ENCODE assay signal across 16 mouse cellular contexts in the genomic region with DNA sequence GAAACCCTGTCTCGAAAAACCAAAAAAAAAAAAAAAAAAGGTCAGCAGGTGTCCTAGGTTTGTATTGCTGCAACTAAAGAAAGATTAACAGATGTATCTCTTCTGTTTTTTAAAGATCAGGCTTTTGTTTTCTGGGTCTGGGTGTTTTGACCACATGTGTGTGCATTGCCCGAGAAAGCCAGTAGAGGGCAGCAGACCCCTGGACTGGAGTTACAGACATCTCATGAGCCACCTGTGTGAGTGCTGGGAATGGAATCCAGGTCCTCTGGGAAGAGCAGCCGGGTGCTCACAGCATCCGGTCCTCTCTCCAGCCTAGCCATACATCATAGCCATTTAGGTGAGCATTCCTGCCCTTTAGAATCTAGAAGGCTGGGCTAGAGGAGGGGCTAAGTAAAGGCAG. TPM values are rescaled to one million over a fixed set of nuclear protein-coding genes. Genes with fewer than 3 reads are reported as not detected.
DNase-seq lines count a peak whose midpoint lies in the region; ATAC-seq and TF ChIP-seq lines count a peak whose summit lies in the region.
"Had no signal": no experiment of that assay in that cellular context is flagged by ENCODE, and none has a peak within 500 bp of the region (broad histone marks: within the 10 kb centered on the region; RNA-seq: fewer than 3 reads in every experiment).

No protein-coding gene starts in this region.

- H3K79me2 ChIP-seq in liver, adult 2 months (ENCODE audit: control insufficient read depth, insufficient read depth, low read length) = no peaks in the 10 kb centered on the region

- H3K4me3 ChIP-seq in liver, adult 2 months (ENCODE audit: insufficient read depth, low read depth, low read length) = no peak overlapping the region
- no peak overlapping the region for H3K4me3 ChIP-seq in liver, embryonic 12.5 days
- no peak overlapping the region for H3K4me3 ChIP-seq in ES-E14 (ENCODE audit: insufficient read depth in 1 of 2, low read depth in 1 of 2, low read length in 2 of 2, poor library complexity in 1 of 2, severe bottlenecking in 1 of 2)
- H3K4me3 ChIP-seq in liver, postnatal 0 days (ENCODE audit: low read depth, low read length) = no peak overlapping the region
- H3K4me3 ChIP-seq: intestine, embryonic 15.5 days; neural tube, embryonic 15.5 days had no signal

- peak; percentile 35; the same call in 1 of the 2 replicates for TF ChIP-seq CTCF in liver, adult 2 months (IDR thresholded peaks at IDR 0.05; ENCODE audit: low read depth, low read length)
- TF ChIP-seq CTCF in liver, postnatal 0 days (IDR thresholded peaks at IDR 0.05; ENCODE audit: low read depth) = peak; percentile 51

- H3K9me3 ChIP-seq in liver, embryonic 12.5 days (replicated peaks) = no peaks in the 10 kb centered on the region
- no peaks in the 10 kb centered on the region for H3K9me3 ChIP-seq in ES-E14 (ENCODE audit: control insufficient read depth, insufficient read depth, low read depth, low read length)
- H3K9me3 ChIP-seq in liver, postnatal 0 days (ENCODE audit: low read length) = peaks cover 2% of the 10 kb centered on the region; the same call in 1 of the 2 replicates
- H3K9me3 ChIP-seq: intestine, embryonic 15.5 days; neural tube, embryonic 15.5 days had no signal

- ATAC-seq in CD4-positive, CD25-positive, alpha-beta regulatory T cell, adult 4 months = no peak
- no peak for ATAC-seq in liver, embryonic 12.5 days
- no peak for ATAC-seq in liver, postnatal 0 days
- ATAC-seq: intestine, embryonic 15.5 days; midbrain, embryonic 16.5 days had no signal

- in situ Hi-C loops in ES-E14 (cut with MboI; ENCODE audit: low sequenced_read_pairs in 2 of 2, unreplicated experiment in 2 of 2) = no loop called here

- no peaks in the 10 kb centered on the region for H3K27me3 ChIP-seq in liver, adult 2 months (ENCODE audit: control insufficient read depth, insufficient read depth, low read length)
- no peaks in the 10 kb centered on the region for H3K27me3 ChIP-seq in liver, embryonic 12.5 days (replicated peaks)
- no peaks in the 10 kb centered on the region for H3K27me3 ChIP-seq in liver, postnatal 0 days (ENCODE audit: insufficient read depth, low read length)
- H3K27me3 ChIP-seq: intestine, embryonic 15.5 days; neural tube, embryonic 15.5 days had no signal

- peak; percentile 22 for DNase-seq in CD4-positive, CD25-positive, alpha-beta regulatory T cell, adult 2 months (ENCODE audit: low read depth, low spot score)
- no peak for DNase-seq in liver, adult 2 months (ENCODE audit: extremely low read depth, low read depth, low spot score)
- DNase-seq in ES-E14 (ENCODE audit: low read depth, low spot score) = peak; percentile 54
- peak; percentile 30 for DNase-seq in liver, postnatal 0 days
- DNase-seq in frontal cortex, postnatal 14 days (ENCODE audit: low spot score in 2 of 2) = no peak
- DNase-seq in heart, adult 8-10 months (ENCODE audit: low spot score) = no peak
- DNase-seq: cerebellum, postnatal 10 days; heart, adult 11 months; heart, postnatal 14 days; right cerebral cortex, postnatal 25 days had no signal

- H3K9ac ChIP-seq in liver, adult 2 months (ENCODE audit: low read depth, low read length) = no peak overlapping the region
- no peak overlapping the region for H3K9ac ChIP-seq in liver, embryonic 12.5 days
- no peak overlapping the region for H3K9ac ChIP-seq in ES-E14 (ENCODE audit: insufficient read depth, low read depth, low read length, poor library complexity, severe bottlenecking)
- H3K9ac ChIP-seq in liver, postnatal 0 days (replicated peaks) = no peak overlapping the region
- H3K9ac ChIP-seq: intestine, embryonic 15.5 days; neural tube, embryonic 15.5 days had no signal

- TF ChIP-seq POLR2A in liver, adult 2 months (IDR thresholded peaks at IDR 0.05; ENCODE audit: extremely low read depth, insufficient read depth, low read length) = no peak

- H3K4me2 ChIP-seq in liver, embryonic 12.5 days = no peak overlapping the region
- no peak overlapping the region for H3K4me2 ChIP-seq in liver, postnatal 0 days (ENCODE audit: low read depth, low read length)
- H3K4me2 ChIP-seq: intestine, embryonic 15.5 days; neural tube, embryonic 15.5 days had no signal

- H3K36me3 ChIP-seq in liver, adult 2 months (ENCODE audit: control insufficient read depth, insufficient read depth, low read length) = no peaks in the 10 kb centered on the region
- no peaks in the 10 kb centered on the region for H3K36me3 ChIP-seq in liver, embryonic 12.5 days
- H3K36me3 ChIP-seq in ES-E14 (ENCODE audit: control insufficient read depth, insufficient read depth, low read length, poor library complexity, severe bottlenecking) = no peaks in the 10 kb centered on the region
- no peaks in the 10 kb centered on the region for H3K36me3 ChIP-seq in liver, postnatal 0 days (replicated peaks; ENCODE audit: insufficient read depth, low read length)
- H3K36me3 ChIP-seq: intestine, embryonic 15.5 days; neural tube, embryonic 15.5 days had no signal

- TF ChIP-seq EP300 in liver, postnatal 0 days (IDR thresholded peaks at IDR 0.05; ENCODE audit: low read depth) = no peak

- H3K4me1 ChIP-seq in liver, adult 2 months (ENCODE audit: control insufficient read depth, insufficient read depth, low read length) = no peaks in the 10 kb centered on the region
- peaks cover 8% of the 10 kb centered on the region for H3K4me1 ChIP-seq in liver, embryonic 12.5 days
- peaks cover 0 to 17% of the 10 kb centered on the region in 2 experiments; a peak in 2 of 4 replicates for H3K4me1 ChIP-seq in ES-E14 (ENCODE audit: control insufficient read depth in 2 of 2, insufficient read depth in 2 of 2, low read length in 2 of 2, poor library complexity in 1 of 2)
- H3K4me1 ChIP-seq in liver, postnatal 0 days (ENCODE audit: insufficient read depth) = no peaks in the 10 kb centered on the region

- WGBS in liver, adult 2 months = 83% methylated on average over 4 of the region's 4 CpGs
- WGBS in liver, embryonic 12.5 days (ENCODE audit: insufficient replicate concordance) = 56% methylated on average over 4 of the region's 4 CpGs
- WGBS in liver, postnatal 0 days (ENCODE audit: insufficient replicate concordance) = 75% methylated on average over 4 of the region's 4 CpGs

- no peak overlapping the region for H3K27ac ChIP-seq in liver, adult 2 months (replicated peaks; ENCODE audit: insufficient read depth, low read depth, low read length)
- no peak overlapping the region for H3K27ac ChIP-seq in liver, embryonic 12.5 days
- H3K27ac ChIP-seq in ES-E14 (ENCODE audit: insufficient read depth, low read depth, low read length, poor library complexity, severe bottlenecking) = no peak overlapping the region
- no peak overlapping the region for H3K27ac ChIP-seq in liver, postnatal 0 days (ENCODE audit: low read depth)
- H3K27ac ChIP-seq: intestine, embryonic 15.5 days; neural tube, embryonic 15.5 days had no signal

TF ChIP-seq in ES-E14, 5 proteins besides CTCF, POLR2A, EP300 and RAD21:
- no peak for TF ChIP-seq CHD2 (IDR thresholded peaks at IDR 0.05; ENCODE audit: low read depth, low read length)
- 0 out of 2 replicates have a peak, but pooled peaks have one; percentile 34 for TF ChIP-seq ZC3H11A (IDR thresholded peaks at IDR 0.05; ENCODE audit: borderline replicate concordance, low read depth, low read length)

RNA-seq across cellular contexts. Expression of a gene that starts 14.8 kb away (rescaled TPM):
- polyA plus RNA-seq in CD4-positive, CD25-positive, alpha-beta regulatory T cell, adult 4 months (2017; shearing (Covaris generic)) = 10 to 100 TPM in 1 of 2 experiments, 1 to 10 TPM in 1; 7.6 to 14.3 TPM
- not detected in 2 replicates for total RNA-seq in liver, adult 2 months (2014; rRNA removed)
- 0.18 TPM in 1 of 2 replicates, not detected in the other for polyA plus RNA-seq in liver, adult 2 months (2012; rRNA removed)
- polyA plus RNA-seq in liver, embryonic 12.5 days (2016; fragmentation: Nextera tagmentation; extraction: Ambion mirVana) = 0.72 and 0.73 TPM in 2 replicates
- 0.98 and 1.2 TPM in 2 replicates for total RNA-seq in ES-E14 (2012; rRNA removed)
- polyA plus RNA-seq in liver, postnatal 0 days (2015; fragmentation: Nextera tagmentation; extraction: Ambion mirVana) = 0.20 TPM in 1 of 2 replicates, not detected in the other
- not detected for total RNA-seq in heart, adult 8-10 months (2022)
- total RNA-seq: heart, postnatal 14 days; left cerebral cortex, postnatal 14 days had no signal

RNA-seq across cellular contexts. Expression of a gene that starts 52.2 kb away (rescaled TPM):
- 1,000 to 10,000 TPM; 1,072 to 1,239 TPM for polyA plus RNA-seq in CD4-positive, CD25-positive, alpha-beta regulatory T cell, adult 4 months (2017; shearing (Covaris generic))
- total RNA-seq in liver, adult 2 months (2014; rRNA removed) = 188 and 197 TPM in 2 replicates
- 88.2 and 89.3 TPM in 2 replicates for polyA plus RNA-seq in liver, adult 2 months (2012; rRNA removed)
- polyA plus RNA-seq in liver, embryonic 12.5 days (2016; fragmentation: Nextera tagmentation; extraction: Ambion mirVana) = 702 and 711 TPM in 2 replicates
- 450 and 669 TPM in 2 replicates for total RNA-seq in ES-E14 (2012; rRNA removed)
- 264 and 270 TPM in 2 replicates for polyA plus RNA-seq in liver, postnatal 0 days (2015; fragmentation: Nextera tagmentation; extraction: Ambion mirVana)
- total RNA-seq in heart, adult 8-10 months (2022) = 100 to 1,000 TPM; 170 to 189 (median 180) TPM

RNA-seq across cellular contexts. Expression of a gene that starts 58.9 kb away (rescaled TPM):
- 1 to 10 TPM; 5.4 to 7.8 TPM for polyA plus RNA-seq in CD4-positive, CD25-positive, alpha-beta regulatory T cell, adult 4 months (2017; shearing (Covaris generic))
- 0.07 TPM in 1 of 2 replicates, not detected in the other for total RNA-seq in liver, adult 2 months (2014; rRNA removed)
- 0.06 TPM in 1 of 2 replicates, not detected in the other for polyA plus RNA-seq in liver, adult 2 months (2012; rRNA removed)
- 0.07 TPM in 1 of 2 replicates, not detected in the other for polyA plus RNA-seq in liver, embryonic 12.5 days (2016; fragmentation: Nextera tagmentation; extraction: Ambion mirVana)
- total RNA-seq in ES-E14 (2012; rRNA removed) = 0.94 and 1.3 TPM in 2 replicates
- polyA plus RNA-seq in liver, postnatal 0 days (2015; fragmentation: Nextera tagmentation; extraction: Ambion mirVana) = 0.06 and 0.11 TPM in 2 replicates
- under 1 TPM; 0.35 to 0.69 (median 0.42) TPM for total RNA-seq in heart, adult 8-10 months (2022)

Comparison
In these comparisons a context has a peak if more than half of its experiments do, and no peak if none do; other contexts are left out.
1. DNase-seq: peak in CD4-positive, CD25-positive, alpha-beta regulatory T cell, adult 2 months (single experiment), ES-E14 (single experiment) and liver, postnatal 0 days (single experiment); none in liver, adult 2 months (single experiment), frontal cortex, postnatal 14 days (0 of 2) and heart, adult 8-10 months (single experiment).